Mouse (Mus musculus): ENCODE results near the gene En2. TPM values are rescaled to one million over a fixed set of nuclear protein-coding genes. Genes with fewer than 3 reads are reported as not detected.

En2 gene
- not detected in 2 replicates for polyA plus RNA-seq (2015; fragmentation: Nextera tagmentation; extraction: Ambion mirVana)

DNA sequence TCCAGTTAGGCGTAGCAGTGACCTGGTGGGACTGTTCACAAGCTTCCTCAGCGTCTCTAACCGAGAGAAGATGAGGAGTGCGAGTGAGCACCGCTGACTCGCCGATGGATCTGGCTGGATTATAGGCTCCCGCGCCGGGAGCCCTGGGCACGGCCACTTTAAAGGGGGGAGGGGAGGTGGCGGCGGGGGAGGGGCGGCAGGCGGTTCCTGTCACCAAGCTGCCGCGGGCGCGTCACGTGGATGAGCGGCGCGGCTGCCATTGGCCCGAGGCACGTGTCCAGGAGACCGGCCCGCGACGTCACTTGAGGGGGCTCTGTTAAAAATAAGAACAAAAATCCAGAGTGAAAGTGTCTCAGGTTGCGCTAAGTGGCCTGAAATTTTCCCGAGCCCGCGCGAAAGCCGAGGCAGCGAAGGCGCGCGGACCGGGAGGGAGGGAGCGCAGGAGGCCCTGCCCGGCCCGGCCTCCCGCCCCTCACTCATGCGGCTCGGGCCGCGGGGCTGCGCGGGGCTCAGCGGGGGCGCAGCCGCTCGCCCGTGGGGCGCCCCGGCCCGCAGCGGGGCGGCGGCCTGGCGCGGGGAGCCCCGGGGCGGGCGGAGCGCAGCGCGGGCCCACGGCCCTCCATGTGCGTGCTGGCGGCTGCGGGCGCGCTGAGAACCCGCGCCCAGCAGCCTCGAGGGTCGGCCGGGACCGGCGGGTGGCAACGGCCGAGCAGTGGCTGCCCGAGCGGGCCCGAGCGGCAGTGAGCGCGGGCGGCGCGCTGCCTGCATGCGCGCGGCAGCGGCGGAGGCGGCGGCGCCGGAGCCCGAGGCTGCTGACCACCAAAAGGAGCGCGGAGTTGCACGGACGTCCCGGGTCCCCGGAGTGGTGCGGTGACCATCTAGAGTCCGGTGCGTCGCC lies at the start of gene En2:
Gene En2, plus strand, starts transcription at position 337 of the 898 bp plus-strand sequence.

Other genes starting within 250 kb of the En2 start
- 89.2 and 167 TPM in 2 replicates for gene Insig1, start 94.3 kb upstream of the En2 start, polyA plus RNA-seq (2015; fragmentation: Nextera tagmentation; extraction: Ambion mirVana)
- not detected in 2 replicates for gene Cnpy1, start 80.1 kb downstream of the En2 start, polyA plus RNA-seq (2015; fragmentation: Nextera tagmentation; extraction: Ambion mirVana)
- 5.1 and 6.1 TPM in 2 replicates for gene Rbm33, start 151.4 kb downstream of the En2 start, polyA plus RNA-seq (2015; fragmentation: Nextera tagmentation; extraction: Ambion mirVana)